Mouse (Mus musculus): ENCODE measurements around the gene Olfr391-ps. TPM values are rescaled to one million over a fixed set of nuclear protein-coding genes. Genes with fewer than 3 reads are reported as not detected.

Gene Olfr391-ps
- not detected for polyA plus RNA-seq (2017; shearing (Covaris generic))

GRCm38 (mm10) chr11:73802952-73803351, at the start of gene Olfr391-ps:
Gene Olfr391-ps, minus strand, starts transcription at chr11:73803052.

GRCm38 (mm10) chr11:73851354-73851753, 48.5 kb upstream of the Olfr391-ps start, which contains the start of gene Olfr393:
Gene Olfr393, minus strand, starts transcription at chr11:73851454.

GRCm38 (mm10) chr11:73816949-73817348, 14.1 kb upstream of the Olfr391-ps start, which contains the start of gene Olfr392:
Gene Olfr392, minus strand, starts transcription at chr11:73817049.

GRCm38 (mm10) chr11:73782664-73783063, 20.2 kb downstream of the Olfr391-ps start, which contains the start of gene Olfr390:
Gene Olfr390, plus strand, starts transcription at chr11:73782964.

GRCm38 (mm10) chr11:73780613-73781012, 22.2 kb downstream of the Olfr391-ps start, which contains the start of gene Olfr389:
Gene Olfr389, minus strand, starts transcription at chr11:73780713.

Other genes starting within 250 kb of the Olfr391-ps start
- not detected for gene Olfr385, start 210.0 kb downstream of the Olfr391-ps start, polyA plus RNA-seq (2017; shearing (Covaris generic))
- gene Olfr384, start 204.5 kb downstream of the Olfr391-ps start, polyA plus RNA-seq (2017; shearing (Covaris generic)), result not detected
- gene Zfp735, start 114.3 kb downstream of the Olfr391-ps start, polyA plus RNA-seq (2017; shearing (Covaris generic)), result not detected
- gene Olfr389, start 22.3 kb downstream of the Olfr391-ps start, polyA plus RNA-seq (2017; shearing (Covaris generic)), result not detected
- not detected for gene Olfr390, start 20.1 kb downstream of the Olfr391-ps start, polyA plus RNA-seq (2017; shearing (Covaris generic))
- gene Olfr392, start 14.0 kb upstream of the Olfr391-ps start, polyA plus RNA-seq (2017; shearing (Covaris generic)), result not detected
- gene Olfr393, start 48.4 kb upstream of the Olfr391-ps start, polyA plus RNA-seq (2017; shearing (Covaris generic)), result not detected
- gene Olfr394, start 87.7 kb upstream of the Olfr391-ps start, polyA plus RNA-seq (2017; shearing (Covaris generic)), result not detected
- not detected for gene Olfr395, start 106.2 kb upstream of the Olfr391-ps start, polyA plus RNA-seq (2017; shearing (Covaris generic))
- gene Olfr23, start 133.6 kb upstream of the Olfr391-ps start, polyA plus RNA-seq (2017; shearing (Covaris generic)), result not detected
- not detected for gene Olfr397, start 157.8 kb upstream of the Olfr391-ps start, polyA plus RNA-seq (2017; shearing (Covaris generic))
- gene Olfr398, start 187.4 kb upstream of the Olfr391-ps start, polyA plus RNA-seq (2017; shearing (Covaris generic)), result not detected

All from CD4-positive, CD25-positive, alpha-beta regulatory T cell, adult 9 weeks (primary cell).